Mouse (Mus musculus): ENCODE data around the gene Ror2.
"Not testable (repeated sequence)": the region's sequence is repeated elsewhere in the genome, so short reads cannot be mapped to it uniquely, and the experiment has no call there.

Ror2 gene

DNA sequence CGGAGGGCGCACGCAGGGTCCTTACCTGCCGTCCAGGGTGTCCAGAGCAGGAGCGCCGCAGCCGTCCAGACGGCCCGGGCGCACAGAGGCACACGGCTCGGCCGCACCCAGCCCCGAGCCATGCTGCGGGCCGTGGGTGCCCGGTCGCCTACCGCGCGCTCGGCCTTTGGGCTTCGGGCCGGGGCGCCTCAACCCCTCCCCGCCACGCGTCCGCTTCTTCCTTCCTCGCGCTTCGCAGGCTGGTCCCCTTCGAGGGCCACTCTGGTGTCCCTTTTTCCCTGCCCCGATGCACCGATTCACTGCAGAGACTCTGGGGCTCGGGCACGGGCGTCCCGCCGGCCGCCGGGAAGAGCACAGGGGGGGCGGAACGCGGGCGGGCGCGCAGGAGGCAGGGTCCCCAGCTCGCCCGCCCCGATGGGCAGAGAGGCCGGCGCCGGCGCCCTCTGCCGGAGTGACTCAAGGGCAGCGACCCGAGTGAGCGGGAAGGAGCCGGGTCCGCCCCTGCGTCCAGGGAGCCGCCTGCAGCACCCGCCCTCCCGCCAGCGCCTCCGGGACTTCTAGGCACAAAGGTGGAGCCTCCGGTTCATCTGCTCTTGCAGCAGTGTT is at the start of gene Ror2:
Gene Ror2 (minus strand): TSS at position 369 of the 606 bp plus-strand sequence.
- DNase-seq (ENCODE audit: low spot score), result no peak

DNA sequence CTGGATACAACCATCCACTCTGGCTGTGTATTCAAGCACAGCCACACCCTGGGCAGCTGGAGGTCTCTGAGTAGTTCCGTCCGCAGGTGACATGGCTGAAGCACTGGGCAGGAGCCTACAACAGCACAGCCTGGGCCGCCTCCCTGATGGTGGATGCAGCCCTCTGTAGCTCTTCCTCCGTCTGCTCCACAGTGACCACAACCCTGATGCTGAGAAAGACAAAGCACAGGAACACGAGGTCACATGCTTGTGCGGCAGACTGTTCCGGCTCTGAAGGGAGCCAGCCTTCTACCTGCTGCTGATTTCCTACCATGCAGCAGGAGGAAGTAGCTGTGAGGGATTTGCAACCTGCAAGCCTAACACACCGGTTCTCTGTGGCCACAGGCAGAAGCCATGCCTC is 47.8 kb upstream of the Ror2 start:
- DNase-seq (ENCODE audit: low spot score), result no peak

DNA sequence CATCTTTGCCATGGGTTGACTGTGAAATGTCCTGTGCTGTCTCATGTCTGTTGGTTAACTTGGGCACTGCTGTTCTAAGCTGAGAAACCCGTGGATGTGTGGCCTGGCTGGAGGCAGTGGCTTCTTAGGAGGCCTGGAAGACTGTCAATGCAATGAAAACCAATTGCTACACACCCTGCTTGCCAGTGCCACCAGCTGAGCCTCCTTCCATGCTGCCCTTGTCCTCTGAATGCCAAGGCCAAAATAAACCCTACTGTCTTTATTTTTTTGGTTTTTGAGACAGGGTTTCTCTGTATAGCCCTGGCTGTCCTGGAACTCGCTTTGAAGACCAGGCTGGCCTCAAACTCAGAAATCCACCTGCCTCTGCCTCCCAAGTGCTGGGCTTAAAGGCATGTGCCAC is 44.3 kb upstream of the Ror2 start:
- DNase-seq (ENCODE audit: low spot score), result no peak

DNA sequence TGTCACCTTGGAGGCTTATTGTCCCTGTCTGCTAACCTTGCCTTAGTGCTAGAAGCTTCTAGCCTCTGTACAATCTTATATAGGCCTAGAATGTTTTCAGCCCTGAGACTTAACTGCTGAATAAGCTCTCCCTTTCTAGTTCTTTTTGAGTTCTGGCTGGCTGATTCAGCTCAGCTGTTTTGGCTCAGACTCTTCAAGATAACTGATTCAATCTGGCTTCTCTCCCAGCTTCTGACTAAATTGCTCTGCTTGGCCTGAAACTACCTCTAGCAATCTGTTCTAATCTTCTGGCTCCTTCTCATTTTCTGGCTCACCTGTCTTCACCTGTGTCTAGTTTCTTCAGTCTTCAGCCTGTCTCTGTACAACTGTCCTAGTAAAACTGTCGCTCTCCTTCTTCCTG is 39.6 kb upstream of the Ror2 start:
- DNase-seq (ENCODE audit: low spot score), result no peak

DNA sequence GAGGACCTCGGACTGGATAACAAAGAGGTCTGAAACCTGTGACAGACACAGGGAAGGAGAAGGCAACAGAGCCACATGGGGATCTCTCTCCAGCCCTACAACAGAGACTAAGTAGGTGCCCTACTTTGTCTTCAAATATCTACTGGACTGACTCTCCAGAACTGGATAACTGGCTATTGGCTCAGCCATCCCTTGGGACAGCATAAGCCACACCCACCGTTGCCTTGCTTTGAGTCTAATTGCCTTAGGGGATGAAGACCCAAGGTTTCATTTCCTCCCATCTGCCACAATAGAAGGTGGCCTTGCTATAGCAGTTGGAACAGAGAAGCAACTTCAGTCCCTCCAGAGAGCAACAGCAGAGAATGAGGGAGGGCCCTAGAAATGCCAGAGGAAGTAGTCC is 37.7 kb upstream of the Ror2 start:
- DNase-seq (ENCODE audit: low spot score), result no peak

DNA sequence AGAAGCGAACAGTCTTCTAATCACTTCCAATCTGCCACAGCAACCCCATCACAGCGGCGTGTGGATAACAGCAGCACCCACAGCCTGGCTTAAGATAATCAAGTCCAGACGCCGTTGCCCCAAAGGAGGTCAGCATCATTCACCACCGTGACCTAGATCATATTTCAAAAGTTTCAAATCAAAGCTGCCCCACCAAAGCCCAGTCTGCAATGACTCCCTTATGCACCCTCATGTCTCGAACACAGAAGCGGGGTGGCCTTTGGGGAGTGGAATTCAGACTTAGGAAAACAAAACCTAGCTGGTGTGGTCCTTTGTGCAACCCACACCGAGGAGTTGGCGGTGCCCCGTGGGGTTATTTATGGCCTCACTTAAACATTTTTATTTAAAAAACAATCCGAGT is 35.0 kb upstream of the Ror2 start:
- DNase-seq (ENCODE audit: low spot score), result no peak

DNA sequence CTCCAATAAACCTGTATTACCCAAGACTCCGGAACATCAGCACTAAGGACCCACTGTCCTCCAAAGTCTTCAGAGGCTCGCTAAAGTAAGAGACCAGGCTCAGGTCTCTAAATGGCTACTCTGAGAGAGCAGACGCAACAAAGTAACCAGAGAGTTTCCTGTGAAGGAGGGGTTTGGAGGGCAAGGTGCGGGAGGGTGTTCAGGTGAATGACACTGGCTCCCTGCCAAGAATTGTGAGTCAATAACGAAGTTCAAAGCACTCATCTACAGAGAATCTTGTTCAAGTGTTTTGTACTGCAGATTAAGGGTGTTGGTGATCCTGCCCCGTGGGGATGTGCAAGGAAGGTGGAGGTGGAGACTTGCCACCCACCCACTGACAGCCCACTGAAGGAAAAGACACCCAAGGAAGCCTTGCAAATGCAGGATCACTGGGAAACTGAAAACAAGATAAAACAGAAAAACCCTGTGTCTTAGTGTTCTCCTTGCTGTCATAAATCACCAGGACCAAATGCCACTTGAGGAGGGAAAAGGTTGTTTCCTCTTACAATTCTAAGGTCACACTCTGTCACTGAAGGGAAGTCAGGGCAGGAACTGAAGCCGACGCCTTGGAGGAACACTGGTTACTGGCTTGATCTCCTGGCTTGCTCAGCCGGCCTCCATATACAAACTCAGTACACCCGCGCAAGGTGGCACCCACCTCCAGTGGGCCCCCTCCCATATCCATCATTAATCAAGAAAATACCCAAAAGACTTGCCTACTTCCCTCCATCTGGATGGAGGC is 30.8 kb upstream of the Ror2 start:
- DNase-seq (ENCODE audit: low spot score), result no peak

DNA sequence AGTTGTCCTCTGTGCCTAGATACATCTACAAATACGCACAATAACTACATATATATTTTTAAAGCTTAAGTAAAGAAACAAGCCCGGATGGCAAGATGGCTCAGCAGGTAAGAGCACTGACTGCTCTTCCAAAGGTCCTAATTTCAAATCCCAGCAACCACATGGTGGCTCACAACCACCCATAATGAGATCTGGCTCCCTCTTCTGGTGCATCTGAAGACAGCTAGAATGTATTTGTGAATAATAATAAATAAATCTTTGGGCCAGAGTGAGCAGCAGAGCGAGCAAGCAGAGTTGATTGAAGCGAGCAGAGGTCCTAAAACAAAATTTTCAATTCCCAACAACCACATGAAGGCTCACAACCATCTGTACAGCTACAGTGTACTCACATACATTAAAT is 29.8 kb upstream of the Ror2 start:
- DNase-seq (ENCODE audit: low spot score), result not testable (repeated sequence)

DNA sequence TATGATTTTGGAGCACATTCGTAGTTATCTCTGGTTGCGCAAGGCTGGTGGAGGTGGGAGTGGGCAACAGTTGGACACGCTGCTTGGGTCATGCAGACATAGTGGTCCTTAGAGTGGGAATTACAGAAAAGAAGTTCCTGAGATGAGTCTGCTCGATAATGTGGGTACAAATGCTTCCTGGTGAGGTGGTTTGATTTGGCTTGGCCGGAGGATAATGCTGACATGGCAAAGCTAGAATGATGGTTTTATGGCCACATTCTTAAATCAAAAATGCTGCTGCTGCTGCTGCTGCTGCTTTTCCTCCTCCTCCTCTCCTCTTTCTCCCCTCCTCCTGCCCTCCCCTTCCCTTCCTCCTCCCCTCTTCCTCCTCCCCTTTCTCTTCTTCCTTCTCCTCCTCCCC is 24.5 kb upstream of the Ror2 start:
- DNase-seq (ENCODE audit: low spot score), result no peak

DNA sequence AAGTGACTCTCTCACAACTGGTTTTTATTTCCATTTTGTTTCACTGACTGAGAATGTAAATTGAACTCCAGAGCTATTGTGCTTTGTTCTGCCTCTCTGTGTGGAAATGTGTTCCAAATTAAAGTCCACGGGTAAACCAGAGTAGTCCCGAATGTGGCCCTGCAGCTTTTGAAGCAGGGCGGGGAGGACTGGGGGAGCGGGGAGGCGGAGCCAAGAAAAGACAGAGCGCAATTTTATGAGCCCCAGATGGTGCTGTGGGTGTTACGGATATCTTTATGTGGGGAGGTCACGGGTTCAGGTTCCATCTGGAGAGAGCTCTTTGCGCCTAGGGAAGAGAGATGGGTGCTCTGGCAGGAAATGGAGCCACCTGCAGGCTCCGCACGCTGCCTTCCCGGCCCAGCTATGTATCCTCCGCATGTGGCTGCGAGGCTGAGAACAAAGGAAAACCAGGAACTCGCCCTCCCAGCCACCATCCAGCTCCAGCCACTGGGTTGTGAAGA is 23.8 kb upstream of the Ror2 start:
- no peak for DNase-seq (ENCODE audit: low spot score)

DNA sequence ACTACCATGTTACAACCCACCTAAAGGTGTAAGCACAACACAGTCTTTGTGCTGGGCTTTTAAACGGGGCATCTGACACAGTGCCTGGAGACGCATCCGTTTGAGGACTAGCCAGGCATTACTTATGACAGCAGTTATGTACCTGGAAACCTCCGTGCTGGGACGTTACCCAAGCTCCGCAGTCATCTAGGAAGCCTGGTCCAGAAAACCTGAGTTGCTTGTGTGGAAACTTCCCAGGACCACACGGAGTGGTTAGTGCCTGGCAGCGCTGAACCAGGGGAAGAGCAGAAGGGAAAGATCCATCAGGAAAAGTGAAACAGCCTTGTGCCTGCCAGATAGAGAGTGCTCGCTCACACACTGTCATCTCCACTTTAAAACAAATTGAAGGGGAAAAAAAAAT is 23.2 kb upstream of the Ror2 start:
- no peak for DNase-seq (ENCODE audit: low spot score)

DNA sequence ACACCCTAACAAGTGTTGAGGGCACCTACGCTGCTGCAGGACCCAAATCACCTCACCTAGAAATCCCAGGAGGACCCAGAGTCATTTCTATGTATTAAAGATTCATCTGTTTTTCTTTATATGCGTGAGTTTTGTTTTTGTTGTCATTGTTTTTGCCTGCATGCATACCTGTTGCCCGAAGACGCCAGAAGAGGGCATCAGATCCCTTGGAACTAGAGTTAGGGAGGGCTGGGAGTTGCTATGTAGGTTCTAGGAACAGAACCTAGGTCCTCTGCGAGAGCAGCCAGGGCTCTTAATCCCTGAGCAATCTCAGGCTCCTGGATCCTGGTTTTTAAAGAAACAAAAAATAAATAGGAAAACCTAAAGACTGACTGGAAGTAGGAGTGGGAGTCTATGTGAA is 20.9 kb upstream of the Ror2 start:
- no peak for DNase-seq (ENCODE audit: low spot score)

DNA sequence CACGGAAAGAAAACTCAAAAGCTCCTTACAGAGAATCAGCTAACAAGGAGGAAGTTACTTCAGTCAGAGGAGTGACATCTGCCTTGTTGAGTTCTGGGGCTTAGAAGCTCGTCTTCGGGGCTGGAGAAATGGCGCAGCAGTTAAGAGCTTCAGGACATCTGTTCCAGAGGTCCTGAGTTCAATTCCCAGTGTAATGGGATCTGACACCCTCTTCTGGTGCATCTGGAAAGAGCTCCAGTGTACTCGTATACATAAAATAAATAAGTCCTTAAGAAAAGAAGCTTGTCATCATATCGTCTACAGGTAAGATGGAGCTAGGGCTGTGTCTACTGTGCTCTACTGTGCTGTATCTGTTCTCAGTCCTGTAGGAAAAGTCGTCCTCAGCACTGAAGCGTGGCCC is 19.3 kb upstream of the Ror2 start:
- DNase-seq (ENCODE audit: low spot score), result no peak

DNA sequence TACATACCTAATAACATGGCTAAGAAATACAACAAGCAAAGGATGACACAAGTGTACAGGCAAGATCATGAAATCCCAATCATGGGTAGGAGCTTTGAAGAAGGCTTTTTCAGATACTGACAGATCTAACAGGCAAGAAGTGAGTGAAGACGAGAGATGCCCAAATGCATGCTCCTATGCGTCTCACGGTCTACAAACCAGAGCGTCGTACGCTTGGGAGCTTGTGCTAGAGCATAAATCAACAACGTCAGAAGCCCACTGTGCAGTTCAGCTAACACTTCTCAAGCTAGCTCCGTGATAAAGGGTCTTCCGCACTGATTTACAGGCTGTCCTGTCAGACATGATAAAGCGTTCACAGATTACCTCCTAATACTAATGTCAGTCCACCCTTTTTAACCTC is 16.8 kb upstream of the Ror2 start:
- DNase-seq (ENCODE audit: low spot score), result no peak

DNA sequence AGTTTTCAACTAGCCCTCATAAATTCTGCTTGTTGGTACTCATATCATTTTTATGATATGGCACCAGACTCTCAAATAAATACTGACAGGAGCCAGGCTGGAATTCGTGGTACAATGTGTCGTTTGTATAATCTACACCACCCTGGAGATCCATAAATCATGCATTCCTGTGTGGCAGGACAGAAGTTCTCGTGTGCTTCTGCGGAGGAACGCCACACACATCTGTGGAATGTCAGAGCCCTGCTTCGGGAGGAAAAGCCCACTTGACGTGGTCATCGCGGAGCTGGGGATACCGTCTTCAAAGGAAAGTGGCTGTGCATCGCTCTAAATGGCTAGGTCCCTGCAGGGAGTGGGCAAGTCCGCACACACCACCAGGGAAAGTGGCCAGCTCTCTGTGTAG is 7.1 kb upstream of the Ror2 start:
- DNase-seq (ENCODE audit: low spot score), result no peak

DNA sequence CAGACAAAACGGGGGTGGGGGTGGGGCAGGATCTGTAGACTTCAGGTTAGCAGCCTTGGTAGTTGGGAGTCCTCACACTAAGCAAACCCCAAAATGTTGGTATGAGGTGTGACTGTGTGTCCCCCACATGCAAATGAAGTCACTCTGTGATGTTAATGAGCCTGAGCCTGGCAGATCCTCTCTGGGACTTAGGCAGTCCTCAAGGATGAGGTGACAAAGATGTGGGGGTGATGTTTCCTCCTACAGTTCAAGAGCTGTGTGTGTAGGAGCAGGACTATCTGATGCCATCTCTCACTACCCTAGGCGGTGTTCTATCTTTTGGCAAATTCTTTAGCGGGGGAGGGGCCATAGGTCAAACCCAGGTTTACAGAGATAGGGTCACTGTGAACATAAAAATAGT is 6.3 kb upstream of the Ror2 start:
- no peak for DNase-seq (ENCODE audit: low spot score)

DNA sequence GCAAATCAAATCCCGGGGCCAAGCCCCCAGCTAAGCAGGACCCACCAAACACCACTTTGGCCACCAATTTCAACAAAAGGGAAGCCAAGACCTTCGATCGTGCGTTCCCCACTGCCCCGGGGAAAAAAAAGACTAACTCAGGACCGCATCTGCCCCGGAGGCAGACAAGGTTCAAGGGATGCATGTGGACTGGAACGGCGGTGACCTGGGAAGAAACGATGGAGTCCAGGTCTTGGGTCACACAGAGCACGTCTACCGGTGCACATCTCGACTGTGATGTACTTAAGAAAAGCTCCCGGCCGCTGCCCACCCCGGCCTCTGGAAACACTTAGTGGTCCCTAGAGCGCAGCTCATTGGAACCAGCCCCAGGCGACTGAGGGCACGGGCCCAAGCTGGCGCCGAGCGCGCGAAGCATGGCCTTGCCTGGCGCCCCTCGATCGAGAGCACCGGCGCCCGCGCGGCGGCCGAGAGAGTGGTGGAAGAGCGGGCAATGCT is 616 bp downstream of the Ror2 start:
- DNase-seq (ENCODE audit: low spot score), result no peak

DNA sequence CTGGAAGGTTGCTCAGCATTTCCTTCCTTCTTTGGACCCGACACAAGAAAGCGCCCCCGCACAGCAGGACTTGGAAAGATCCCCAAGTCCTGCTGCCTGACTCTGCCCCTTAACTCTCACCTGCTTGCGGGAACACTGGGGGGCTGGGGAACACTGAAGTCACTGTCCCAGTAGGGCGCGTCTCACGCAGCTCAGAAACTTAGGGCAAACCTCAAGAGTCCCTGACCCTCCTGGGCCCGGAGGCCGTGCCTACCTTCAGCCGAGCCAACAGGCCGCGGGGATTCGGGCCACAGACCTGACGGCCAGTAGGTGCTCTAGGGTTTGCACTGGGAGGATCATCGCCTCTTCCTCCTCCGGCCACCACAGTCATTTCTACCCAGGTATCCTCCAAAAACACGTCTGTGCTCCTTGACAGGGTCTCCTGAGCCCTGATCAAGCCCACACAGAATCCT is 1.2 kb downstream of the Ror2 start:
- DNase-seq (ENCODE audit: low spot score), result no peak

DNA sequence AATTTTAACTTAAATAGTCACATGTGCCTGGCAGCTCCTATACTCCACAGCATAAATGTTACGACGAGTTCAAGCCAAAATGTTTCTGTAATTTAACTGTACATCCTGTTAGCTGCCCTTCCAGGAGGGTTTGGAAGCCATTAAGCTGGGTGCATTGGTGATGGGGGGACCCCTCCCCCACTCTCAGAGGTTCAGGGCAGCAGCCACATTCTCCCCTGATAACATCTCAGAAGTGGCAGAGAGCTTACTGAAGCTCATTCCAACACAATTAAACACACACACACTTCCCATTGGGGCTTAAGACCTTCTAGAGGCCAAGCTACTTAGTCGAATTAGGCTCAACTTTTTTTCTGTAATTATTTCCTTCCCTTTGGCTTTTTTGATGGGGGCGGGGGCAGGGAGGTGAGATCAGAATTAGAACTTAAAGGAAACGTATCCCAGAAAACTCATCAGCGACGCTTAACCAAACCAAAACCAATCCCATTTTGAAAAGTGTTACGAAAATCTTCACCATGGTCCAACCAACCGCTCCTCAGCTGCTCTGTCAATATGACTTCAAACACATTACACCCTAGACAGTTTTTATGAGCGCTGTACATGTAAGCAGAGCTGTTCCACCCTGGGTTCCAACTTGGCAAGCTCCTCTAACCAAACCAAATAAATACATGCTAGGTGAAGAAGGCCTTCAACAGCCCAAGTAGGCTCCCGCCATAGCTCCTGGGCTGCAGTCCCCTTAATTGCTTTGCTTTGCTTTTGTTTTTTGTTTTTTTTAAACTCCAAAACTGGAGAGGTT is 4.1 kb downstream of the Ror2 start:
- no peak for DNase-seq (ENCODE audit: low spot score)

DNA sequence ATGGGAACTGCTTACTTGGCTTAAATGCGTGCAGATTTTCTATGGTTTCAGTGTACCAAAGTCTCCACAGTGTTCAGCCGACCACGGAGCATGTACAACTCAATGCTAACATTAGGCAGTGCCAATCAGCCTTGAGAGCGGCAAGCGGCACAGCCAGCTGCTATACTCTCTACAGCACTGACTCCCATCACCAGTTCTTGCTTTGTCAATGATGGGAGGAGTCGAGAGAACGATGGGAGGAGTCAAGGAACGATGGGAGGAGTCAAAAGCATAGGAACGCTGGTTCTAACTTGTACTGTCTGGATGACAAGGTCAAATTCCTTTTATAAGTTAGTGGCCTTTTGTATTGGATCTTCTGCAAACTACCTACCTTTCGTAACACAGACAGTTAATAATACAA is 7.0 kb downstream of the Ror2 start:
- DNase-seq (ENCODE audit: low spot score), result no peak

DNA sequence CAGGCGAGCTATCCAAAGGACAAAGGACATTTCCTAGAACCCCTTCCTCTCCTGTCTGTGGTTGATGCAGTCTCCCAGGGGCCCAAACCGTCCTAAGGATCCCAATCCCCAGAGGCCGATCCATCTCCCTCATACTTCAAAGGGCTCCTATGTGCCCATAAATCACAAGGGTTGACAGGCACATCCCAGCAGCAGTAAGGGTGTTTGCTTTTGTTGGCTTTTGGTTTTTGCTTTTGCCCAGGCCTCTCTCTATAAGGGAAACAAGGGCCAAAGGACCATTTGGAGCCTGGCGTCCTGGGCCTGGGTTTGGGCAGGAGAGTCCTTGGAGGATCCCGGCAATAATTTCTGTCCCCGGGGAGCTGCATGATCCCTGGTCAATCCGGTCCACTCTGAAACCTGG is 9.5 kb downstream of the Ror2 start:
- DNase-seq (ENCODE audit: low spot score), result no peak

DNA sequence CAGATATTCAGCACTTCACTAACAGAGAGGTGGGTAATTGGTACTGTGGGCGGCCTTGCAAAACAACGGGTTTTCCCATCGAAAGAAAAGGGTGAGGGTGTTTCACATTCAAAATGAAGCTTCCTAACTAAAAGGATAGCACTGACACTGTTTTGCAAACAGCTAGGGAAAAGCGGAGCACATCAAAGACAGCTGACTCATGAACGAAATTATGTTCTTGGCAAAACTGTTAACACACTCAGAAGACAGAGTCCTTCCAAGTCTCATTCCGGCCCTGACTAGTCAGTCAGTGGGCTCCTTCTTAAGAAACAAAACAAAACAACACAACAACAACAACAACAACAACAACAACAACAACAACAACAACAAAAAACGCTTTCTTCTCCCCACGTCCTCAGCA is 10.1 kb downstream of the Ror2 start:
- DNase-seq (ENCODE audit: low spot score), result no peak

DNA sequence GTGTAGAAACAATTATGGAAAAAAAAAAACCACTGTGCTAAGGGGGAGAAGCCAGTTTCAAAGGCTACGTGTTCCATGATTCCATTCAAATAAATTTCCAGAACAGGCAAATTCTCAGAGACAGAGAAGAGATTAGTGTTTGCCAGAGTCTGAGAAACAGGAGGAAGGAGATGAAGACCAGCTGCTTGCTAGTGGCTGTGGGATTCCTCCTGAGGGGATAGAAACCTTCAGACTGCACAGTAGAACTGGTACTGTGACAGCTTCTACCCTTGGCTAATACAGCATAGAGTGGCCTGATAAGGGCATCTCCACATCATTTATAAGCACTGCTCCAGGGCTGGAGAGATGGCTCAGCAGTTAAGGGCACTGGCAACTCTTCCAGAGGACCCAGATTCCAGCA is 11.2 kb downstream of the Ror2 start:
- no peak for DNase-seq (ENCODE audit: low spot score)

All from spleen, adult 12 weeks (tissue).